Mouse (Mus musculus) G1E (cell line): Measurements from ENCODE around the gene Gm3402. TPM values are rescaled to one million over a fixed set of nuclear protein-coding genes. Genes with fewer than 3 reads are reported as not detected.
"Not testable (repeated sequence)": the region's sequence is repeated elsewhere in the genome, so short reads cannot be mapped to it uniquely, and the experiment has no call there.

ENCODE experiments used
- ATAC-seq: 2 replicates; pipeline ENCODE4 v1.8.0; 2016; ENCODE audit warnings: mild to moderate bottlenecking; ENCODE audit not compliant: insufficient number of reproducible peaks, poor library complexity, low FRiP score, severe bottlenecking; ENCODE audit errors: extremely low read depth
- DNase-seq: peaks from one replicate; pipeline ENCODE4 v3.0.0; 2012; ENCODE audit warnings: low spot score
- H3K27me3 ChIP-seq: 2 replicates; pipeline ENCODE4 v1.6.1; 2012; ENCODE audit warnings: mild to moderate bottlenecking, low read length, inconsistent platforms; ENCODE audit not compliant: insufficient read depth
- H3K36me3 ChIP-seq: replicated peaks from 2 replicates; pipeline ENCODE3; 2012; ENCODE audit warnings: mild to moderate bottlenecking, inconsistent platforms
- H3K4me1 ChIP-seq: 2 replicates; pipeline ENCODE4 v1.6.1; 2012; ENCODE audit warnings: low read depth, low read length, inconsistent platforms, mixed read lengths; ENCODE audit not compliant: insufficient read depth
- H3K4me3 ChIP-seq: 2 replicates; pipeline ENCODE4 v1.5.1; 2012; ENCODE audit warnings: low read depth, mild to moderate bottlenecking, inconsistent platforms, low read length, moderate library complexity, mixed read lengths
- H3K9me3 ChIP-seq: replicated peaks from 2 replicates; pipeline ENCODE4 v1.6.1; 2012; ENCODE audit warnings: inconsistent platforms
- CTCF ChIP-seq: IDR thresholded peaks from 2 replicates; pipeline ENCODE4 v1.5.1; 2012; ENCODE audit warnings: low read depth, low read length, inconsistent platforms, mixed read lengths
- GATA1 ChIP-seq: IDR thresholded peaks from 2 replicates; pipeline ENCODE4 v1.6.1; 2012; ENCODE audit warnings: borderline replicate concordance, low read length, inconsistent platforms, mixed read lengths
- GATA2 ChIP-seq: IDR thresholded peaks from 2 replicates; pipeline ENCODE4 v1.6.1; 2012; ENCODE audit warnings: low read depth, low read length, inconsistent platforms, borderline replicate concordance
- POLR2AphosphoS5 ChIP-seq: IDR thresholded peaks from 2 replicates; pipeline ENCODE4 v1.6.1; 2012; ENCODE audit warnings: low read depth, low read length, inconsistent platforms; ENCODE audit not compliant: insufficient replicate concordance
- TAL1 ChIP-seq: conservative IDR thresholded peaks from 2 replicates; pipeline ENCODE4 v1.6.1; 2012; ENCODE audit warnings: low read depth, low read length, inconsistent platforms, mixed read lengths
- polyA plus RNA-seq: library from polyadenylated mRNA; stranded (reverse); fragments of >175 nt; gene quantifications from 2 replicates; pipeline ENCODE4 v1.2.3, GENCODE M21; 2012
- total RNA-seq, 2 experiments: library from RNA; stranded (forward) in 1 of 2; stranded (reverse) in 1 of 2; fragments of 200-1000 nt in 1 of 2; fragments of >200 nt in 1 of 2; fragmentation: Nextera tagmentation in 1 of 2; gene quantifications; 2 replicates each; pipeline ENCODE4 v1.2.3; 2014 to 2017

Gm3402 gene
- total and polyA plus RNA-seq, 3 experiments = not detected

DNA sequence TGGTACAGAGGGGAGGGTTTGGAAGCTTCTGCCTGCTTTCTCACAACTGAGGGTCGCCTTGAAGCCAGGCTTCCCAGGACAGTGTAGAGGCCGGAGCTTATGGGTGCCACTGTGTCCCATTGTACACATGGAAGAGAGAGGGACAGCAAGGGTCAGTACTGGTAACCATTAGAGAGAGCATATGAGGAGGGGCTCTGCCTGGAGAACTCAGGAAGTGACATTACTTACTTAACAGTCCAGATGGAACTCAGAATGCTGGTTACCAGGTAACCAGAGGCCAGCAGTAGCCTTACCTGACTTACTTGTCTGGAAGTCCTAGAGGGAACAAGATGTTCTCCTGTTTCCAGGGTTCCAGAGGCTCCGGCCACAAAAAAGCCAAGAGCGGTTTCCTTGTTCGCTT is 11.8 kb upstream of the Gm3402 start, which contains the start of gene 4930449I24Rik:
4930449I24Rik (plus strand) TSS at position 301 of the 400 bp plus-strand sequence.
- DNase-seq, ATAC-seq, H3K4me3 ChIP-seq, H3K36me3 ChIP-seq, H3K9me3 ChIP-seq, H3K27me3 ChIP-seq, H3K4me1 ChIP-seq: not testable (repeated sequence)

DNA sequence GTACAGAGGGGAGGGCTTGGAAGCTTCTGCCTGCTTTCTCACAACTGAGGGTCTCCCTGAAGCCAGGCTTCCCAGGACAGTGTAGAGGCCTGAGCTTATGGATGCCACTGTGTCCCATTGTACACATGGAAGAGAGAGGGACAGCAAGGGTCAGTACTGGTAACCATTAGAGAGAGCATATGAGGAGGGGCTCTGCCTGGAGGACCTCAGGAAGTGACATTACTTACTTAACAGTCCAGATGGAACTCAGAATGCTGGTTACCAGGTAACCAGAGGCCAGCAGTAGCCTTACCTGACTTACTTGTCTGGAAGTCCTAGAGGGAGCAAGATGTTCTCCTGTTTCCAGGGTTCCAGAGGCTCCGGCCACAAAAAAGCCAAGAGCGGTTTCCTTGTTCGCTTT is 11.6 kb downstream of the Gm3402 start, which contains the start of gene Gm3404:
Gm3404 (plus strand) TSS at position 301 of the 400 bp plus-strand sequence.
- H3K9me3 ChIP-seq, H3K4me3 ChIP-seq, DNase-seq, ATAC-seq, H3K27me3 ChIP-seq, H3K4me1 ChIP-seq, H3K36me3 ChIP-seq: not testable (repeated sequence)

DNA sequence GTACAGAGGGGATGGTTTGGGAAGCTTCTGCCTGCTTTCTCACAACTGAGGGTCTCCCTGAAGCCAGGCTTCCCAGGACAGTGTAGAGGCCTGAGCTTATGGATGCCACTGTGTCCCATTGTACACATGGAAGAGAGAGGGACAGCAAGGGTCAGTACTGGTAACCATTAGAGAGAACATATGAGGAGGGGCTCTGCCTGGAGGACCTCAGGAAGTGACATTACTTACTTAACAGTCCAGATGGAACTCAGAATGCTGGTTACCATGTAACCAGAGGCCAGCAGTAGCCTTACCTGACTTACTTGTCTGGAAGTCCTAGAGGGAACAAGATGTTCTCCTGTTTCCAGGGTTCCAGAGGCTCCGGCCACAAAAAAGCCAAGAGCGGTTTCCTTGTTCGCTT is 23.4 kb downstream of the Gm3402 start, which contains the start of gene Gm3409:
Gm3409 (plus strand) TSS at position 301 of the 400 bp plus-strand sequence.
- DNase-seq = not testable (repeated sequence)

DNA sequence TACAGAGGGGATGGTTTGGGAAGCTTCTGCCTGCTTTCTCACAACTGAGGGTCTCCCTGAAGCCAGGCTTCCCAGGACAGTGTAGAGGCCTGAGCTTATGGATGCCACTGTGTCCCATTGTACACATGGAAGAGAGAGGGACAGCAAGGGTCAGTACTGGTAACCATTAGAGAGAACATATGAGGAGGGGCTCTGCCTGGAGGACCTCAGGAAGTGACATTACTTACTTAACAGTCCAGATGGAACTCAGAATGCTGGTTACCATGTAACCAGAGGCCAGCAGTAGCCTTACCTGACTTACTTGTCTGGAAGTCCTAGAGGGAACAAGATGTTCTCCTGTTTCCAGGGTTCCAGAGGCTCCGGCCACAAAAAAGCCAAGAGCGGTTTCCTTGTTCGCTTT is 41.9 kb downstream of the Gm3402 start, which contains the start of gene Gm3415:
Gm3415 (plus strand) TSS at position 301 of the 400 bp plus-strand sequence.
- not testable (repeated sequence) for H3K36me3 ChIP-seq, H3K9me3 ChIP-seq

More for the DNA sequence above, 23.4 kb downstream of the Gm3402 start, which contains the start of gene Gm3409:
- not testable (repeated sequence) for ATAC-seq, H3K4me3 ChIP-seq, H3K4me1 ChIP-seq, H3K27me3 ChIP-seq, H3K9me3 ChIP-seq, H3K36me3 ChIP-seq

DNA sequence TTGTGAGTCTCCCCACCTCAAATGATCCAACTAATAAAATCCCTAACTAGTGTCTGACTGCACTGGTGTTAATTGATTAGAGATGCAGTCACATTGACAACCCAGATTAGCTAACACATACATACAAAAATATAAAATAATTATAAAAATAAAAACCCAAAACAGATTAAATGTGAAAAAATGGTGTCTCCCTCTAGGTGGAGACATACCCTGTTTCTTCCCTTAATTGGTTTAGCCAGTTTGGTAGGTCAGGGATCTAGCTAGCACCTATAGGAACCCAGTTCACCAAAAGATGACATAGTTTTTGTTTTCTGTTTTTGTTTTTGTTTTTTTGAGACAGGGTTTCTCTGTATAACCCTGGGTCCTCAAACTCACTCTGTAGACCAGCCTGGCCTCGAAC is 50.3 kb downstream of the Gm3402 start:
- Histone ChIP-seq H3K4me3 (no peak overlapping the region), H3K36me3 (no peaks in the 10 kb centered on the region), H3K9me3 (no peaks in the 10 kb centered on the region; the same call in 1 of the 2 replicates), H3K4me1 (no peaks in the 10 kb centered on the region), H3K27me3 (no peaks in the 10 kb centered on the region)
- DNase-seq (no peak), ATAC-seq (no peak)
- TF ChIP-seq TAL1 = no peak
- TF ChIP-seq CTCF = no peak
- TF ChIP-seq GATA1 = no peak
- TF ChIP-seq GATA2 = no peak
- TF ChIP-seq POLR2AphosphoS5 = no peak

More for the DNA sequence above, 41.9 kb downstream of the Gm3402 start, which contains the start of gene Gm3415:
- not testable (repeated sequence) for ATAC-seq, H3K4me1 ChIP-seq, DNase-seq, H3K27me3 ChIP-seq, H3K4me3 ChIP-seq

Other genes starting within 250 kb of the Gm3402 start
- not detected in 2 replicates for gene Wasf3, start 129.1 kb upstream of the Gm3402 start, total RNA-seq (2014; fragmentation: Nextera tagmentation)
- 0.05 and 0.06 TPM in 2 replicates for gene Wasf3, start 129.1 kb upstream of the Gm3402 start, total RNA-seq (2017)
- not detected in 2 replicates for gene Wasf3, start 129.1 kb upstream of the Gm3402 start, polyA plus RNA-seq
- gene Gm6408, start 32.2 kb upstream of the Gm3402 start, total RNA-seq (2014; fragmentation: Nextera tagmentation) = not detected in 2 replicates
- not detected in 2 replicates for gene Gm6408, start 32.2 kb upstream of the Gm3402 start, total RNA-seq (2017)
- not detected in 2 replicates for gene Gm6408, start 32.2 kb upstream of the Gm3402 start, polyA plus RNA-seq
- not detected in 2 replicates for gene Gm6370, start 22.8 kb upstream of the Gm3402 start, total RNA-seq (2014; fragmentation: Nextera tagmentation)
- gene Gm6370, start 22.8 kb upstream of the Gm3402 start, total RNA-seq (2017) = not detected in 2 replicates
- gene Gm6370, start 22.8 kb upstream of the Gm3402 start, polyA plus RNA-seq = not detected in 2 replicates
- not detected in 2 replicates for gene 4930449I24Rik, start 11.7 kb upstream of the Gm3402 start, total RNA-seq (2014; fragmentation: Nextera tagmentation)
- 0.12 TPM in 1 of 2 replicates, not detected in the other for gene 4930449I24Rik, start 11.7 kb upstream of the Gm3402 start, total RNA-seq (2017)
- gene 4930449I24Rik, start 11.7 kb upstream of the Gm3402 start, polyA plus RNA-seq = not detected in 2 replicates
- gene Gm3404, start 11.7 kb downstream of the Gm3402 start, total RNA-seq (2014; fragmentation: Nextera tagmentation) = not detected in 2 replicates
- gene Gm3404, start 11.7 kb downstream of the Gm3402 start, total RNA-seq (2017) = not detected in 2 replicates
- gene Gm3404, start 11.7 kb downstream of the Gm3402 start, polyA plus RNA-seq = not detected in 2 replicates
- not detected in 2 replicates for gene Gm3409, start 23.5 kb downstream of the Gm3402 start, total RNA-seq (2014; fragmentation: Nextera tagmentation)
- not detected in 2 replicates for gene Gm3409, start 23.5 kb downstream of the Gm3402 start, total RNA-seq (2017)
- gene Gm3409, start 23.5 kb downstream of the Gm3402 start, polyA plus RNA-seq = not detected in 2 replicates
- not detected in 2 replicates for gene Gm3415, start 42.0 kb downstream of the Gm3402 start, total RNA-seq (2014; fragmentation: Nextera tagmentation)
- 0.38 TPM in 1 of 2 replicates, not detected in the other for gene Gm3415, start 42.0 kb downstream of the Gm3402 start, total RNA-seq (2017)
- gene Gm3415, start 42.0 kb downstream of the Gm3402 start, polyA plus RNA-seq = not detected in 2 replicates
- not detected in 2 replicates for gene Gpr12, start 71.1 kb downstream of the Gm3402 start, total RNA-seq (2014; fragmentation: Nextera tagmentation)
- gene Gpr12, start 71.1 kb downstream of the Gm3402 start, total RNA-seq (2017) = 0.11 TPM in 1 of 2 replicates, not detected in the other
- not detected in 2 replicates for gene Gpr12, start 71.1 kb downstream of the Gm3402 start, polyA plus RNA-seq